Mouse (Mus musculus) embryonic facial prominence, embryonic 10.5 days (tissue): Measurements from ENCODE around the gene Ccr7. TPM values are rescaled to one million over a fixed set of nuclear protein-coding genes. Genes with fewer than 3 reads are reported as not detected.

Experiments used
- DNase-seq: peaks from one replicate; pipeline ENCODE4 v3.0.0-alpha.2; 2017; ENCODE audit warnings: low spot score
- H3K27ac ChIP-seq: fragments of 300-500 bp; sonication (generic); replicated peaks from 2 replicates; pipeline ENCODE4 v1.5.1; 2016; ENCODE audit warnings: mild to moderate bottlenecking
- H3K27me3 ChIP-seq: fragments of 300-500 bp; sonication (generic); replicated peaks from 2 replicates; pipeline ENCODE4 v1.6.1; 2016; ENCODE audit warnings: low read depth, mild to moderate bottlenecking; ENCODE audit not compliant: poor library complexity, severe bottlenecking
- H3K36me3 ChIP-seq: fragments of 300-500 bp; sonication (generic); replicated peaks from 2 replicates; pipeline ENCODE4 v1.6.1; 2016; ENCODE audit warnings: mild to moderate bottlenecking, moderate library complexity
- H3K4me1 ChIP-seq: fragments of 300-500 bp; sonication (generic); 2 replicates; pipeline ENCODE4 v1.6.1; 2016
- H3K4me3 ChIP-seq: fragments of 300-500 bp; sonication (generic); 2 replicates; pipeline ENCODE4 v1.5.1; 2016; ENCODE audit warnings: mild to moderate bottlenecking, moderate library complexity
- H3K9me3 ChIP-seq: fragments of 300-500 bp; sonication (generic); 2 replicates; pipeline ENCODE4 v1.6.1; 2016; ENCODE audit warnings: mild to moderate bottlenecking
- WGBS: fragments of 180-500 bp; shearing (Covaris S2); methylation state at CpG from one replicate; pipeline ENCODE4 v1.1.7; 2016; 5-methylcytosine and 5-hydroxymethylcytosine counted together
- polyA plus RNA-seq: library from polyadenylated mRNA; unstranded; fragments of >200 nt; fragmentation: Nextera tagmentation; extraction: Ambion mirVana; gene quantifications from 2 replicates; pipeline ENCODE4 v1.2.1, GENCODE M21; 2016

Ccr7 gene
- polyA plus RNA-seq, 1 experiment from 2014 or later: 0.50 TPM

DNA sequence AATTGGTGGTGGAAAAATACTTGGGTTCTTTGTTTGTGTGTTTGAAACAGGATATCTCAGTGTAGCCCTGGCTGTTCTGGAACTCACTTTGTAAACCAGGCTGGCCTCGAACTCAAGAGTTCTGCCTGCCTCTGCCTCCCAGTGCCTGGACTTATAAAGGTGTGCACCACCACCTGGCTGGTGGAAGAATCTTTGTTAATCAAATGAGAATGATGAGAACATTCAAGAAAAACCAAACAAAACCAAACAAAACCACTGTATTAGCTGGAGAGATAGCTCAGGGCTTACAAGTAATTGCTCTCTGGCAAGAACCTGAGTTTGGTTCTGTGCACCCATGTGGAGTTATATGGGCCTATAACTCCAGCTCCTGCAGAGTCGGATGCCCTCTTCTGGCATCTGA, 14.6 kb upstream of the Ccr7 start:
- Histone ChIP-seq H3K4me3 (no peak overlapping the region), H3K27ac (no peak overlapping the region), H3K27me3 (no peaks in the 10 kb centered on the region), H3K4me1 (peaks cover 17% of the 10 kb centered on the region), H3K36me3 (no peaks in the 10 kb centered on the region), H3K9me3 (no peaks in the 10 kb centered on the region)
- WGBS: 89% methylated on average over 2 of the region's 2 CpGs
- no peak for DNase-seq

DNA sequence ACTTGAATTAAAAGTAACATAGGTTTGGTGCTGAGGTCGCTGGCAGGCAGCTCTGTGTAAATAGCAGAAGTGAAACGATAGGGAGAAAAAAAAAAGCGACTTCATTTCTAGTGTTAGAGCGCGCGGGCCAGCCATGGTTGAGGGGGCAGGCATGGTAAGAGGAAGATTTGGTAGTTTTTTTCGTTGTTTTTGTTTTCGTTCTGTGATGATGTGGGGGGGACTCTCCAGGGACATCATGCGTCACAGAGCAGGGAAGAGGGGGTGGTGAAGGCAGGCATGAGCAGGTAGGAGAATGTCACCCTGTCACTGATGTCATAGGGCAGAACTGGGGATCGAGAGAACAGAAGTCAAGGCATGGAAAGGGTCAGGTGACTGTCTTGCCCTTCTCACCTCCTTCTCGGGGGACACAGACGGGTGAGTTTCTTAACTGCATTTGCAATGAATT, 13.2 kb upstream of the Ccr7 start:
- H3K4me1 ChIP-seq: peaks cover 17% of the 10 kb centered on the region
- DNase-seq: no peak
- H3K27me3 ChIP-seq: no peaks in the 10 kb centered on the region
- H3K4me3 ChIP-seq: no peak overlapping the region
- no peaks in the 10 kb centered on the region for H3K36me3 ChIP-seq
- no peak overlapping the region; the same call in 1 of the 2 replicates for H3K27ac ChIP-seq
- 66% methylated on average over 12 of the region's 12 CpGs for WGBS
- H3K9me3 ChIP-seq: no peaks in the 10 kb centered on the region

- Histone ChIP-seq H3K36me3 (no peaks in the 10 kb centered on the region), H3K9me3 (no peaks in the 10 kb centered on the region), H3K4me1 (peaks cover 17% of the 10 kb centered on the region), H3K4me3 (no peak overlapping the region), H3K27ac (no peak overlapping the region), H3K27me3 (no peaks in the 10 kb centered on the region)
- WGBS: 85% methylated on average over 7 of the region's 7 CpGs
- no peak for DNase-seq
These were observed 12.7 kb upstream of the Ccr7 start for GRCm38 (mm10) chr11:99167576-99167975.

DNA sequence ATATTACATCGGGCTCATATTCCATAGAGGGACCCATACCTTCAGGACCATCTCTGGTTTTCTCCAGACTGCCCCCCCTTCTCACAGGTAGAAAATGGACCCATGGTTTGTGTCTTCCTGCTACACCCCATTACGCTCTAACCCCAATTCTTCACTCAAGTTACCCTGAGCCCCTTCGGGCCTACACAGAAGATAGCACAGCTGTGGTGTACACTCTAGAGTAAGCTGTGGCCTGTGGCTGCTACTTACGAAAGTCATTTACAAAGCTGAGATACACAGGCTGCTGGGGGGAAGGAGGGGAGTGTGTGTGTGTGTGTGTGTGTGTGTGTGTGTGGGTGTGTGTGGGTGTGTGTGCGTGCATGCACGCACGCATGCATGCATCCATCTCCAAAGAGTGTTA, 11.4 kb upstream of the Ccr7 start:
- 96% methylated on average over 7 of the region's 7 CpGs for WGBS
- Histone ChIP-seq H3K27ac (no peak overlapping the region), H3K4me3 (no peak overlapping the region), H3K36me3 (no peaks in the 10 kb centered on the region), H3K27me3 (no peaks in the 10 kb centered on the region), H3K9me3 (no peaks in the 10 kb centered on the region), H3K4me1 (peaks cover 23% of the 10 kb centered on the region)
- no peak for DNase-seq

DNA sequence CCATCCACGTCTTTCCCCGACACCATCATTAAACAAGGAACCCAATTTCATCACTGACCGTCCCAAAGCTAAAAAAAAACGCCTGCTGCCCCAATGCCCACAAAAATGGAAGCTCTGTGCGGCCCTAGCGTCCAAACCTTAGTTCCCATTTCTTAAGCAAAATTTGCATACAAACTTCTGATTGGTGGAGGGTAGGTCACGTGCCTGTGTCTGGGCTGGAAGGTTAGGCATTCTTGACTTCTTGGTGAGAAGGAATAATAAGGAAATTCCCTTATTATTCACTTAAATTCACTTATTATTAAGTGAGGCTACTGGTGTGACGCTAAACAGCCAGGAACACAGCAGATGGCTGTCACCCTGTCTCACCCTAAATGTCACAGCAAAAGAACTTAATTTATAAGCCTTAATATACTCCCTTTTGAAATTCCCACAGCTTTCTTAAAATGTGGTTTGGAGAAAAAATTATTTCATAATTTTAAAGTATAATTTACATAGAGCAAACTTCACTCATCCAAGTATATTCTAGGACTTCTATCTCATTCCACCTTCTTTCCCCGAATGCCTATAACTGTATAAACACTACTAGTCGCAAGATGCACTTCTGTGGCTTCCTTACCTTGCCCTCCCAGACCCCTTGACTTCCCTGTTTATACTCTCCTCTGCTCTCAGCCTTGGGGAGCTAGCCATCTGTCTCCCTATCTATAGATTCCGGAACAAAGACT, 10.3 kb upstream of the Ccr7 start:
- 78% methylated on average over 11 of the region's 11 CpGs for WGBS
- no peak overlapping the region for H3K27ac ChIP-seq
- H3K36me3 ChIP-seq: no peaks in the 10 kb centered on the region
- no peak overlapping the region for H3K4me3 ChIP-seq
- no peaks in the 10 kb centered on the region for H3K27me3 ChIP-seq
- peaks cover 23% of the 10 kb centered on the region for H3K4me1 ChIP-seq
- no peak for DNase-seq
- no peaks in the 10 kb centered on the region for H3K9me3 ChIP-seq

DNA sequence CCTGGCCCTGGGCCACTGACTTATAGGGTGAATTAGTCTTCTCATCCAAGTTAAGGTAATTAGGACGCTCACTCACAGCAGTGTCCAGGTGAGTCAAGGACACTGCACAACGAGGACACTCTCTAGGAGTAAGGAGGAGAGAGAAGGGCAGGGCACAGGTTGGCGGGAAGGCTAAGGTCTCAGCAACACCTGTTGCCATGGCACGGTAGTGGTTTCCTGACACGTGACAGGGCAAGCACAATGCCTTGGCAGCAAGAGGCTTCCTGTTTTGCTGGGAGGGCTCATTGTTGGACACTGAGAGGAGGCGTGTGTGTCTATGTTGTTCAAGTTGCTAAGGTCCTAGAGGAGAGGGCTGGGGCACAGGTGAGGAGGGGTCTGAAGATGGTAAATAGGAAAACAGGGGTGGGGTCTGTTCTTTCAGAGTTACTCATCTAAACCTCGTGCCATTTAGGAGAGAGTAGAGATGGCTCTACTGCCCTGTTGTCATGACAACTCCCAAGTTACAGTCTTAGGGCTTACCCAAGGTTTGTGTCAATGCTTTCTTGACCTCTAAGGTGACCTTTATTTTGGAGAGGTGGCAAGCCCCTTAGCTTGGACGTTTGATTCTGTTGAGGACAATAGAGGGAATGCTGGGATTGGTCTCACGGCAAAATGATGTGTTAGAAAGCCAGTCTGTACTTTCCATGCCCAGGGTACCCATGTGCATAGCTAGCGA, 8.3 kb upstream of the Ccr7 start:
- Histone ChIP-seq H3K27me3 (no peaks in the 10 kb centered on the region), H3K4me3 (no peak overlapping the region), H3K27ac (no peak overlapping the region), H3K36me3 (no peaks in the 10 kb centered on the region), H3K4me1 (peaks cover 15% of the 10 kb centered on the region), H3K9me3 (no peaks in the 10 kb centered on the region)
- no peak for DNase-seq
- 82% methylated on average over 10 of the region's 10 CpGs for WGBS

GRCm38 (mm10) chr11:99161648-99162047, 6.8 kb upstream of the Ccr7 start:
- Histone ChIP-seq H3K36me3 (no peaks in the 10 kb centered on the region), H3K9me3 (no peaks in the 10 kb centered on the region), H3K4me1 (peaks cover 9% of the 10 kb centered on the region), H3K27me3 (no peaks in the 10 kb centered on the region), H3K27ac (no peak overlapping the region), H3K4me3 (no peak overlapping the region)
- WGBS: 43% methylated on average over 5 of the region's 5 CpGs
- peak; percentile 23 for DNase-seq

GRCm38 (mm10) chr11:99160228-99160627, 5.4 kb upstream of the Ccr7 start:
- 87% methylated on average over 6 of the region's 6 CpGs for WGBS
- Histone ChIP-seq H3K4me3 (no peak overlapping the region), H3K36me3 (no peaks in the 10 kb centered on the region), H3K27me3 (no peaks in the 10 kb centered on the region), H3K9me3 (no peaks in the 10 kb centered on the region), H3K4me1 (peaks cover 9% of the 10 kb centered on the region), H3K27ac (no peak overlapping the region)
- DNase-seq: no peak

- H3K4me3 ChIP-seq: no peak overlapping the region
- H3K27me3 ChIP-seq: 0 out of 2 replicates have a peak, but pooled peaks cover 4% of the 10 kb centered on the region
- H3K9me3 ChIP-seq: no peaks in the 10 kb centered on the region
- no peaks in the 10 kb centered on the region for H3K36me3 ChIP-seq
- H3K4me1 ChIP-seq: peaks cover 9% of the 10 kb centered on the region
- WGBS: 90% methylated on average over 9 of the region's 9 CpGs
- no peak overlapping the region for H3K27ac ChIP-seq
- no peak for DNase-seq
These were observed 940 bp upstream of the Ccr7 start for GRCm38 (mm10) chr11:99155817-99156216.

DNA sequence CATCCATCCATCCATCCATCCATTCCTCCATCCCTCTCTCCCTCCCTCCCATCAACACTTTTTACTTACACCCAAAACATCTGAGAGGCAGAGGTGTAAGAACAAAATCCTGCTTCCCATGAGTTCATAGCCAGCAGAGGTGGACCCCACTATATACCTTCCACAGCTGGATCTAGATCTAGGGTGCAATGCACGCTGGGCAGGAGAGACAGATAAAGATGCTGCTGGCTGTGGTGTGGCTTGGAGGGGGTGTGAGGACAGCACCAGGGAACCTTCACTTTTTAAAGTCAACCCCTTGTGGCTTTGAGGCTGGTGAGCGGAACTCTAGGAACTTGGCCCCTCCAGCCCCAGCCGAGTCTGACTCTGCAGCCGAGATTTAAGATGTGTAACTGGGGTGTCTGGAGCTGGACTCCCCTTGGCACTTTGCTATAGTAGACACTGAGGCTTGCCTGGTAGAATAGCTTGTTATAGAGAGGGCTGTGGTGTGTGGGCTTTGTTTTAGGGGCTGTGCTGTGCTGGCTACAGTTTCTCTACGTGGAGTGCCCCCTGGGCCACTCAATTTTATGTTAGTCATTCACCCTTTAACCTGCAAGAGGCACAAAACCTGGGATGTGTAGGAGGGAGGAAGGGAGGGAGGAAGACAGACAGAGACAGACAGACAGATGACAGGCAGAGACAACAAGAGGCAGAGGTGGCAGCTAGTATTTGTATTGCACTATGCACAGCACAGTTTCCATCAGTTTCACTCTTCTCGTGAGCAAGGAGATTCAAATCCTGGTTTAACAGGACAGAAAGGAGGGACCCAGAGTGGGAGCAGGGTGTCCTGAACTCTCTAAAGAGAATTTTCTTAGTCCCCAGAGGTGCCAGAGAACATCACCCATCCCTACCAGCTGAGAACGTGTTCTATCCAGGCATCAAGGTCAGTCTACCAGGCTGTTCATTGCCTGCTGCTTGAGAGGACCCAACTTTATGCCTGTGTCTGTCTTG, 817 bp downstream of the Ccr7 start:
- Histone ChIP-seq H3K27me3 (0 out of 2 replicates have a peak, but pooled peaks cover 5% of the 10 kb centered on the region), H3K4me1 (peaks cover 23% of the 10 kb centered on the region), H3K27ac (no peak overlapping the region), H3K36me3 (no peaks in the 10 kb centered on the region), H3K9me3 (no peaks in the 10 kb centered on the region), H3K4me3 (no peak overlapping the region)
- no peak for DNase-seq
- 75% methylated on average over 7 of the region's 7 CpGs for WGBS

DNA sequence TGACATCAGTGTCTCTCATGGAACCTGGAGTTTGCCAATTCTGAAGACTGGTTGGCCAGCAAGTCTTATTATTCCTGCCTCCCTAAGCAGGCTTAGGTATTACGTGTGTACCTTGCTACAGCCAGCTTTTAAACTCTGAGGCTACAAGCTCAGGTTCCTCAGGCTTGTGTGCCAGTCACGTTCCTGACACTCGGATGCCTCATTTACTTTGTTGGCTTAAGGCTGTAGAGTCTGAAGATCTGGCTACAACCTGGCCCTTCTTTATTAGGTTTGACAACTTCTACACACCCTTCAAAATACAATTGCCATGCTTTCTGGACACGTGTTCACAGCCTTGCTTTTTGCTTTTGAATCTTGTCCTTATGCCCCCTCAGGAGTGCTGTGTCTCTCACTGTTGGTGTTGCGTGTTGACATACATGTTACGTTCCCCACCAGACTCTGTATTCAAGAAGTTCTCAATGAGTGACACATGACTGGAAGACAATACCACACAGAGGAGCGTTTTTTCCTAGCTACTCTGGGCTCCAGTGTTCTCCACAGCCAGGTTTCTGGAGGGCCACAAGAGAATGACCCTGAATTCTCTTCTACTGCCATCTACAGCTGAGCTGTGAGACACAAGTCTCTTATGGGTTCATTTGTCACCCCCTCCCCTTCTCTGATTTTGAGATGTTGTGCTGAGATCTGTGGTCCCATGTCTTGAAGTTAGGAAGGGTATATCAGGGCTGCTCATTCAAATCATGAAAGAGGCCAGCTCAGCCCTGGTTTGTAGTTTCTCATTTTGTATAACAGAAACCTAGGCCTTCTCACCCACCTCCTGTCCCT, 2.3 kb downstream of the Ccr7 start:
- H3K4me1 ChIP-seq: peaks cover 38% of the 10 kb centered on the region
- no peak for DNase-seq
- no peak overlapping the region for H3K27ac ChIP-seq
- 0 out of 2 replicates have a peak, but pooled peaks cover 5% of the 10 kb centered on the region for H3K27me3 ChIP-seq
- H3K9me3 ChIP-seq: no peaks in the 10 kb centered on the region
- H3K4me3 ChIP-seq: no peak overlapping the region
- 79% methylated on average over 7 of the region's 7 CpGs for WGBS
- H3K36me3 ChIP-seq: no peaks in the 10 kb centered on the region
